Mouse (Mus musculus) heart, adult 2 months (tissue): ENCODE measurements around the gene Gm10553.
"Not testable (repeated sequence)": the region's sequence is repeated elsewhere in the genome, so short reads cannot be mapped to it uniquely, and the experiment has no call there.

Experiments
- CTCF ChIP-seq: fragments of 200-600 bp; IDR thresholded peaks from 2 replicates; pipeline ENCODE4 v1.8.1; 2022; ENCODE audit warnings: antibody characterized with exemption, mild to moderate bottlenecking, moderate library complexity
- EP300 ChIP-seq: fragments of 200-500 bp; IDR thresholded peaks from 2 replicates; pipeline ENCODE4 v1.6.1; 2011; ENCODE audit warnings: low read depth, low read length, control low read depth; ENCODE audit not compliant: insufficient read depth

- TF ChIP-seq CTCF, EP300: not testable (repeated sequence)
These were observed 6.9 kb upstream of the Gm10553 start for GRCm38 (mm10) chr1:85093011-85093572.
